Mouse (Mus musculus) ES-Bruce4 (cell line): ENCODE data around the gene Ccdc169. TPM values are rescaled to one million over a fixed set of nuclear protein-coding genes. Genes with fewer than 3 reads are reported as not detected.

Experiments
- H3K27ac ChIP-seq: 2 replicates; pipeline ENCODE4 v1.5.1; 2012; ENCODE audit warnings: low read length, inconsistent platforms; ENCODE audit not compliant: insufficient read depth
- H3K27me3 ChIP-seq: 2 replicates; pipeline ENCODE4 v1.6.1; 2012; ENCODE audit warnings: mild to moderate bottlenecking, low read length, inconsistent platforms; ENCODE audit not compliant: control insufficient read depth, poor library complexity, insufficient read depth, severe bottlenecking
- H3K36me3 ChIP-seq: 2 replicates; pipeline ENCODE4 v1.6.1; 2012; ENCODE audit warnings: inconsistent platforms, mild to moderate bottlenecking, low read length, moderate library complexity; ENCODE audit not compliant: control insufficient read depth, poor library complexity, insufficient read depth, severe bottlenecking
- H3K4me1 ChIP-seq: one replicate; pipeline ENCODE4 v1.8.1; 2011; ENCODE audit warnings: low read length; ENCODE audit not compliant: control insufficient read depth, insufficient read depth
- H3K4me3 ChIP-seq: 2 replicates; pipeline ENCODE4 v1.5.1; 2011; ENCODE audit warnings: low read depth, mild to moderate bottlenecking, low read length
- H3K9ac ChIP-seq: 2 replicates; pipeline ENCODE4 v1.6.1; 2012; ENCODE audit warnings: low read depth, mild to moderate bottlenecking, inconsistent platforms; ENCODE audit not compliant: poor library complexity, severe bottlenecking
- H3K9me3 ChIP-seq: replicated peaks from 2 replicates; pipeline ENCODE4 v1.6.1; 2012; ENCODE audit warnings: mild to moderate bottlenecking, low read length, inconsistent platforms; ENCODE audit not compliant: control insufficient read depth, poor library complexity, insufficient read depth, severe bottlenecking
- CTCF ChIP-seq: IDR thresholded peaks from one replicate; pipeline ENCODE4 v1.8.1; 2011; ENCODE audit warnings: low read depth, low read length
- EP300 ChIP-seq: IDR thresholded peaks from 2 replicates; pipeline ENCODE4 v1.6.1; 2011; ENCODE audit warnings: low read depth, low read length; ENCODE audit not compliant: insufficient read depth
- POLR2A ChIP-seq: IDR thresholded peaks from one replicate; pipeline ENCODE4 v1.8.1; 2011; ENCODE audit warnings: low read length; ENCODE audit not compliant: insufficient read depth
- polyA plus RNA-seq: library from polyadenylated mRNA; stranded (reverse); fragments of >200 nt; gene quantifications from 2 replicates; pipeline ENCODE4 v1.2.4, GENCODE M21; 2011; ENCODE audit warnings: low read depth; ENCODE audit not compliant: missing spikeins, insufficient read depth, insufficient read length

Gene Ccdc169
- polyA plus RNA-seq, 1 experiment = 0.27 TPM

DNA sequence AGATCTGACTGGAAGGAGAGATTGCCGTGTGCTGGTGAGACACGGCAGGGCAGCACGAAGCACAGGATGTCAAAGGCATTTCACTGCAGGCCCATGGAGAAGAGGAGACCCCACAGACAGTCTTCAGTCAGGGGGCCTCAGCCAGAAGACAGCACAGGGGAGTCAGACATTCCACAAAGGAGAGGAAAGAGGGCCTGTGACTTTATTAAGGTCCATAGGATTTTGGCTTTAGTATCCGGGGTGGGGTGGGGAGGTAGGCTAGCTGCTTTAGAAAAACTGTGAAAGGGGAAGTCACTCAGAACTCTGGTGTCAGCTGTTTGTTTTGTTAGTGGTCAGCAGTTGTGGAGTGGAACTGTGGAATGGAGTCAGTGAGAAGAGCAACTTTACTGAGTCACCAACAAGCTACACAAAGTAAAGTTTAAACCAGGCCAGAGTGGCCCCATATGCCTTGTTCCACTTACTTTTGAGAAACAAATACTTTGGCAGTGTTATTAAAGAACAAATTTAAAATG, 7.9 kb upstream of the Ccdc169 start:
- no peaks in the 10 kb centered on the region for H3K4me1 ChIP-seq
- H3K9me3 ChIP-seq = no peaks in the 10 kb centered on the region
- TF ChIP-seq POLR2A (no peak), EP300 (no peak), CTCF (no peak)
- H3K36me3 ChIP-seq = peaks cover 14% of the 10 kb centered on the region
- H3K27ac ChIP-seq = no peak overlapping the region
- no peaks in the 10 kb centered on the region for H3K27me3 ChIP-seq
- no peak overlapping the region for H3K4me3 ChIP-seq
- H3K9ac ChIP-seq = no peak overlapping the region

DNA sequence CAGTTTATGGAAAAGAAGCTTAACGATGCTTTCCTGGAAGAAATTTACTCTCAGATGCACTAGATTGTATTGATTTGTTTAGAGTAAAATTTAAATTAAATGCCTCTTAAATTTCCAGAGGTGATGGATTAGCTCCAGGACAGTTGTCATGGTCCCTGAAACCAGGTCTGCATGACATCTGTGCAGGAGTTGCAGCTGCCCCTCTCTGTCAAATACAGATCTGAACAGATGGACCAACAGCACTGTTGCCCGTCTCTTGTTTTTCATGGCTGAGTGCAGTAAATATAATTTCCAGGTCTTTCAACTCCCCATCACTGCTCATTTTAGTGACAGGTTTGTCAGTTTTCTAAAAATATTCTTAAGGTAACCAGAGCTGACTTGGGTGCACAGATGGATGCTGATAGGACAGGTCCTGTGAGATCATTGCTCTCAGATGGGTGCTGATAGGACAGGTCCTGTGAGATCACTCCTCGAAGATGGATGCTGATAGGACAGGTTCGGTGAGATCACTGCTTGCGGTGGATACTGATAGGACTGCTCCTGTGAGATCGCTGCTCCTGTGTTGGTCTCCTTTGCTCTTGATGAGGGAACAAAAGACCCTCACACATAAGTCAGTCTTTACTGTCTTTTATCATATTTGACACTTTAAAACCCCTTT, 5.4 kb upstream of the Ccdc169 start:
- Histone ChIP-seq H3K27me3 (no peaks in the 10 kb centered on the region), H3K9me3 (no peaks in the 10 kb centered on the region), H3K27ac (no peak overlapping the region), H3K4me1 (no peaks in the 10 kb centered on the region), H3K9ac (no peak overlapping the region), H3K4me3 (no peak overlapping the region), H3K36me3 (peaks cover 14% of the 10 kb centered on the region; the same call in 1 of the 2 replicates)
- TF ChIP-seq EP300 = no peak
- no peak for TF ChIP-seq POLR2A
- no peak for TF ChIP-seq CTCF

DNA sequence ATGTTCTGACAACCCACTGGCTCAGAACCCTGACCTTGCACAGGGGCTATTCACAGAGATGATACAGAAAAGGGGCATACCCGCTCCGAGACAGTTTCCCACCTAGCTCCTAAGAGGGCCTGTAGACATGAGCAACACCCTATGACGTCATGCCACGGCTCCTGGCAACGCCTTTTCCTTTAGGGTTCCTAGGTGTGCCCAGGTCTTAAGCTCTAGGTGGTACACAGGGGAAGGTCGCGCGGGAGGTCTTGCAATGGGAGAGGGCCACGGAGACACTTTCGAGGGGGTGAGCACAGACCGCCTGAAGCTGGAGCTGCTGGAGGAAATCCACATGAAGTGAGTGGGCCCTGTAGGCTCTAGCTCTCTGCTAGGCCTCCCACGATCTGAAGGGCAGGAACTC, 2.7 kb downstream of the Ccdc169 start:
- Histone ChIP-seq H3K36me3 (no peaks in the 10 kb centered on the region), H3K9me3 (no peaks in the 10 kb centered on the region), H3K4me3 (no peak overlapping the region), H3K27me3 (no peaks in the 10 kb centered on the region), H3K27ac (no peak overlapping the region), H3K9ac (no peak overlapping the region), H3K4me1 (no peaks in the 10 kb centered on the region)
- TF ChIP-seq CTCF (no peak), POLR2A (no peak)

DNA sequence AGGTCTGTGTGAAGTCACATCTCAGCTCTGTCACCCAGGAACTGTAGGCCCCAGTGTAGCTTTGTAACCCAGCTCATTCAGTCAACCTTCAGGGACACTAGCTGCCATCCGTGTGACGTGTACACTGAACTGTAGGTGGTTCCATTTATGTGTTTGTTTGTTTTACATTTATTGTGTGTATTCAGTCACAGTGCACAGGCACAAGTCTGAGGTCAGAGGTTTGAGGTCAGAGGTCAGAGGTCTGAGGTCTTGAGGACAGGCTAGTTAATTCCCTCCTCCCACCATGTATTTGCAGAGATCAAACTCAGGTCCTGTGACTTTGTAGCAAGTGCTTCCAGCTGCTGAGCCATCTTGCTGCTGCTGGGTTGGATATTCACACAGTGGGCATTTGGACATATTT, 4.3 kb downstream of the Ccdc169 start:
- Histone ChIP-seq H3K27ac (no peak overlapping the region), H3K27me3 (no peaks in the 10 kb centered on the region), H3K4me1 (no peaks in the 10 kb centered on the region), H3K9me3 (no peaks in the 10 kb centered on the region), H3K36me3 (no peaks in the 10 kb centered on the region), H3K4me3 (no peak overlapping the region), H3K9ac (no peak overlapping the region)
- TF ChIP-seq CTCF (no peak), EP300 (no peak), POLR2A (no peak)

DNA sequence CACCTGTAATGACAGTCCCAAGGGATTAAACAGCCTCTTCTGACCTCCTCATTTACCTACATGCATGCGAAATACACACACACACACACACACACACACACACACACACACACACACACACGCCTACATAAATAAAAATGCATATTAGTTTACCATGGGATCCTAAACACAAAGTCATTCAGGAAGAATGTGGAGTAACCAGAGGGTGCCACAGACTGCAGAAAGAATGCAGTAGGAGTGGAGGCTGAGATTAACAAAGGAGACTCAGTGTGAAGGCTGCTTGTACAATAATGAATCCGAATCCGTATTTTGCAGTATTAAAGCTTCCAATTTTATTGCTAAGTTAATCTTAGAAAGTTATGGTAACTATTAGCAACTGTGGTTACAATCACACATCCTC, 7.8 kb downstream of the Ccdc169 start:
- H3K4me3 ChIP-seq = no peak overlapping the region
- no peak overlapping the region for H3K9ac ChIP-seq
- H3K27me3 ChIP-seq = no peaks in the 10 kb centered on the region
- H3K27ac ChIP-seq = no peak overlapping the region
- TF ChIP-seq POLR2A (no peak), CTCF (no peak), EP300 (no peak)
- H3K4me1 ChIP-seq = no peaks in the 10 kb centered on the region
- H3K36me3 ChIP-seq = no peaks in the 10 kb centered on the region
- H3K9me3 ChIP-seq = no peaks in the 10 kb centered on the region

DNA sequence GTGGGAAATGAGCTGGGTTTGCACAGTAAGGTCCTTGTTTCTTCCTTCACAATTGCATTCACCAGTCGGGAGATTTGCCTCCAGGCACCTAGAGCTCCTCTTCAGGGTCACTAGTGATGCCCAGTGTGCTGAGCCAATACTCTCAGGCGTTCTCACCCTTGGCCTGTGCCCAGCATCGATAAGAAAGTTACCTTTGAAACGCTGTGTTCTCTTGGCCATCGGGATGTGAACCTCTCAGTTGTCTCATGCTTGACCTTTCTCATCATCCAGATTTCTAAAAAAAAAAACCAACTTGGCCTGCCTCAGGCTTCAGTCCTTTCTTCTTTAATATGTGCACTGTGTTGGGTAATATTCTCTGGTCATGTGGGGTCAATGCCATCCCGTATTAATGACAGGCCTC, 9.3 kb downstream of the Ccdc169 start:
- Histone ChIP-seq H3K4me1 (no peaks in the 10 kb centered on the region), H3K36me3 (no peaks in the 10 kb centered on the region), H3K9me3 (no peaks in the 10 kb centered on the region), H3K27ac (no peak overlapping the region), H3K4me3 (no peak overlapping the region), H3K27me3 (no peaks in the 10 kb centered on the region), H3K9ac (no peak overlapping the region)
- TF ChIP-seq CTCF (no peak), EP300 (no peak), POLR2A (no peak)
